Mouse (Mus musculus) skeletal muscle tissue, adult 2 months (tissue): ENCODE data around the gene Syne3.
A peak's percentile ranks its signal among the peaks of the same experiment; 100 is the strongest.

Source experiments
- DNase-seq: peaks from one replicate; pipeline ENCODE4 v3.0.0-alpha.2; 2012; ENCODE audit warnings: low read depth, low spot score

Syne3 gene

GRCm38 (mm10) chr12:104925035-104925434 lies 84.6 kb downstream of the Syne3 start:
- DNase-seq, result no peak

- DNase-seq, result no peak
Measured at GRCm38 (mm10) chr12:104924546-104924945, 85.1 kb downstream of the Syne3 start.

- no peak for DNase-seq
Measured at GRCm38 (mm10) chr12:104923948-104924388, 85.6 kb downstream of the Syne3 start.

GRCm38 (mm10) chr12:104922647-104923046 lies 87.0 kb downstream of the Syne3 start:
- DNase-seq, result no peak

- no peak for DNase-seq
Measured at GRCm38 (mm10) chr12:104921071-104921470, 88.5 kb downstream of the Syne3 start.

GRCm38 (mm10) chr12:104919247-104919646 lies 90.4 kb downstream of the Syne3 start:
- no peak for DNase-seq

- no peak for DNase-seq
Measured at GRCm38 (mm10) chr12:104917927-104918326, 91.7 kb downstream of the Syne3 start.

- DNase-seq, result no peak
Measured at GRCm38 (mm10) chr12:104917297-104917696, 92.3 kb downstream of the Syne3 start.

- DNase-seq, result no peak
Measured at GRCm38 (mm10) chr12:104916776-104917175, 92.8 kb downstream of the Syne3 start.

- no peak for DNase-seq
Measured at GRCm38 (mm10) chr12:104915681-104916080, 93.9 kb downstream of the Syne3 start.

GRCm38 (mm10) chr12:104912990-104913389 lies 96.6 kb downstream of the Syne3 start:
- no peak for DNase-seq

- DNase-seq, result no peak
Measured at GRCm38 (mm10) chr12:104912281-104912933, 97.2 kb downstream of the Syne3 start.

GRCm38 (mm10) chr12:104909750-104910149 lies 99.9 kb downstream of the Syne3 start:
- no peak for DNase-seq

- no peak for DNase-seq
Measured at GRCm38 (mm10) chr12:104908986-104909385, 100.6 kb downstream of the Syne3 start.

GRCm38 (mm10) chr12:104908024-104908781 lies 101.4 kb downstream of the Syne3 start:
- no peak for DNase-seq

GRCm38 (mm10) chr12:104907133-104907532 lies 102.5 kb downstream of the Syne3 start:
- no peak for DNase-seq

- no peak for DNase-seq
Measured at GRCm38 (mm10) chr12:104904138-104904537, 105.5 kb downstream of the Syne3 start.

- DNase-seq, result no peak
Measured at GRCm38 (mm10) chr12:104902392-104903053, 107.1 kb downstream of the Syne3 start.

- no peak for DNase-seq
Measured at GRCm38 (mm10) chr12:104901320-104901719, 108.3 kb downstream of the Syne3 start.

- DNase-seq, result peak; percentile 60
Measured at GRCm38 (mm10) chr12:104899835-104900234, 109.8 kb downstream of the Syne3 start.

- no peak for DNase-seq
Measured at GRCm38 (mm10) chr12:104899161-104899560, 110.4 kb downstream of the Syne3 start.

- no peak for DNase-seq
Measured at GRCm38 (mm10) chr12:104898718-104899117, 110.9 kb downstream of the Syne3 start.
